Mouse (Mus musculus) CH12.LX (cell line): ENCODE data around the gene Tpst2. TPM values are rescaled to one million over a fixed set of nuclear protein-coding genes. Genes with fewer than 3 reads are reported as not detected.
A peak's percentile ranks its signal among the peaks of the same experiment; 100 is the strongest.

ENCODE experiments used
- DNase-seq: peaks from one replicate; pipeline ENCODE4 v3.0.0-alpha.2; 2013; ENCODE audit errors: extremely low read depth
- H3K27ac ChIP-seq: 2 replicates; pipeline ENCODE4 v1.5.1; 2012; ENCODE audit warnings: low read depth, mild to moderate bottlenecking, control low read depth, moderate library complexity; ENCODE audit not compliant: insufficient read depth
- H3K27me3 ChIP-seq: replicated peaks from 2 replicates; pipeline ENCODE3; 2012; ENCODE audit warnings: inconsistent platforms
- H3K36me3 ChIP-seq, 2 experiments: replicated peaks in 1 of 2; 2 replicates each; pipeline versions ENCODE3 to v1.6.1; 2012; ENCODE audit warnings: inconsistent platforms in 1 of 2, low read length in 1 of 2, mild to moderate bottlenecking in 1 of 2, mixed read lengths in 1 of 2, moderate library complexity in 1 of 2; ENCODE audit not compliant: control insufficient read depth in 1 of 2, insufficient read depth in 1 of 2
- H3K4me1 ChIP-seq, 2 experiments: 2 replicates each; pipeline ENCODE4 v1.6.1; 2012; ENCODE audit warnings: inconsistent platforms in 1 of 2, moderate library complexity in 1 of 2; ENCODE audit not compliant: insufficient read depth in 2 of 2, control insufficient read depth in 1 of 2
- H3K4me2 ChIP-seq: 2 replicates; pipeline ENCODE4 v1.6.1; 2012; ENCODE audit warnings: low read depth, mild to moderate bottlenecking, control low read depth; ENCODE audit not compliant: poor library complexity, insufficient read depth, severe bottlenecking
- H3K4me3 ChIP-seq, 3 experiments: fragments of 150-350 bp in 1 of 3; sonication (generic) in 1 of 3; replicated peaks in 1 of 3; 2 replicates each; pipeline versions ENCODE3 to v1.5.1; 2011 to 2012; ENCODE audit warnings: low read depth in 2 of 3, low read length in 2 of 3, mild to moderate bottlenecking in 2 of 3, moderate library complexity in 2 of 3, control low read depth in 1 of 3, improper control_type of control experiment in 1 of 3, inconsistent platforms in 1 of 3, mixed read lengths in 1 of 3; ENCODE audit not compliant: poor library complexity in 1 of 3
- H3K79me2 ChIP-seq: replicated peaks from 2 replicates; pipeline ENCODE4 v1.6.1; 2012; ENCODE audit warnings: mild to moderate bottlenecking, moderate library complexity; ENCODE audit not compliant: control insufficient read depth, poor library complexity, insufficient read depth, severe bottlenecking; ENCODE audit errors: extremely low read depth
- H3K9ac ChIP-seq: 2 replicates; pipeline ENCODE4 v1.6.1; 2012; ENCODE audit warnings: low read depth, mild to moderate bottlenecking, control low read depth, moderate library complexity; ENCODE audit not compliant: insufficient read depth
- H3K9me3 ChIP-seq: replicated peaks from 2 replicates; pipeline ENCODE3; 2012; ENCODE audit warnings: low read length, inconsistent platforms, mixed read lengths
- BHLHE40 ChIP-seq: IDR thresholded peaks from 2 replicates; pipeline ENCODE4 v1.6.1; 2011; ENCODE audit warnings: mild to moderate bottlenecking, low read depth, low read length, improper control_type of control experiment
- CHD1 ChIP-seq: IDR thresholded peaks from 2 replicates; pipeline ENCODE4 v1.6.1; 2012; ENCODE audit warnings: low read depth, low read length, improper control_type of control experiment, inconsistent platforms
- CHD2 ChIP-seq: IDR thresholded peaks from 2 replicates; pipeline ENCODE4 v1.6.1; 2011; ENCODE audit warnings: low read length, improper control_type of control experiment
- CTCF ChIP-seq, 2 experiments: IDR thresholded peaks in 1 of 2; conservative IDR thresholded peaks in 1 of 2; 2 replicates each; pipeline ENCODE4 v1.5.1; 2011 to 2012; ENCODE audit warnings: low read depth in 2 of 2, low read length in 2 of 2, improper control_type of control experiment in 1 of 2, inconsistent platforms in 1 of 2, mild to moderate bottlenecking in 1 of 2, moderate library complexity in 1 of 2
- E2F4 ChIP-seq: IDR thresholded peaks from 2 replicates; pipeline ENCODE4 v1.6.1; 2011; ENCODE audit warnings: low read depth, low read length, improper control_type of control experiment; ENCODE audit not compliant: insufficient replicate concordance
- ELF1 ChIP-seq: IDR thresholded peaks from 2 replicates; pipeline ENCODE4 v1.6.1; 2014; ENCODE audit warnings: low read depth, mild to moderate bottlenecking, inconsistent platforms, low read length, improper control_type of control experiment
- EP300 ChIP-seq: IDR thresholded peaks from 2 replicates; pipeline ENCODE4 v1.6.1; 2011; ENCODE audit warnings: low read length, improper control_type of control experiment
- ETS1 ChIP-seq: conservative IDR thresholded peaks from 2 replicates; pipeline ENCODE4 v1.6.1; 2012; ENCODE audit warnings: low read depth, mild to moderate bottlenecking, inconsistent platforms, low read length, improper control_type of control experiment, moderate library complexity
- HCFC1 ChIP-seq: IDR thresholded peaks from 2 replicates; pipeline ENCODE4 v1.6.1; 2012; ENCODE audit warnings: low read depth, mild to moderate bottlenecking, inconsistent platforms, low read length, improper control_type of control experiment
- IRF4 ChIP-seq: IDR thresholded peaks from 2 replicates; pipeline ENCODE4 v1.6.1; 2014; ENCODE audit warnings: low read depth, mild to moderate bottlenecking, inconsistent platforms, low read length, improper control_type of control experiment
- JUN ChIP-seq: IDR thresholded peaks from 2 replicates; pipeline ENCODE4 v1.6.1; 2011; ENCODE audit warnings: low read depth, mild to moderate bottlenecking, low read length, improper control_type of control experiment, moderate library complexity; ENCODE audit not compliant: insufficient read depth
- JUND ChIP-seq: conservative IDR thresholded peaks from 2 replicates; pipeline ENCODE4 v1.6.1; 2011; ENCODE audit warnings: low read depth, low read length, improper control_type of control experiment
- KAT2A ChIP-seq: IDR thresholded peaks from 2 replicates; pipeline ENCODE4 v1.6.1; 2012; ENCODE audit warnings: low read length, improper control_type of control experiment, inconsistent platforms; ENCODE audit not compliant: insufficient replicate concordance
- MAX ChIP-seq: IDR thresholded peaks from 2 replicates; pipeline ENCODE4 v1.6.1; 2011; ENCODE audit warnings: low read length, improper control_type of control experiment
- MEF2A ChIP-seq: IDR thresholded peaks from 2 replicates; pipeline ENCODE4 v1.6.1; 2014; ENCODE audit warnings: low read depth, mild to moderate bottlenecking, inconsistent platforms, low read length, improper control_type of control experiment, borderline replicate concordance
- MXI1 ChIP-seq: IDR thresholded peaks from 2 replicates; pipeline ENCODE4 v1.6.1; 2011; ENCODE audit warnings: mild to moderate bottlenecking, low read depth, low read length, improper control_type of control experiment
- MYC ChIP-seq: IDR thresholded peaks from 2 replicates; pipeline ENCODE4 v1.6.1; 2011; ENCODE audit warnings: low read depth, mild to moderate bottlenecking, improper control_type of control experiment, low read length
- NELFE ChIP-seq: IDR thresholded peaks from 2 replicates; pipeline ENCODE4 v1.6.1; 2011; ENCODE audit warnings: low read depth, low read length, improper control_type of control experiment
- PAX5 ChIP-seq: IDR thresholded peaks from 2 replicates; pipeline ENCODE4 v1.6.1; 2012; ENCODE audit warnings: low read length, inconsistent platforms, mixed read lengths
- TCF12 ChIP-seq: IDR thresholded peaks from 2 replicates; pipeline ENCODE4 v1.6.1; 2014; ENCODE audit warnings: low read depth, mild to moderate bottlenecking, inconsistent platforms, low read length, improper control_type of control experiment
- USF1 ChIP-seq: IDR thresholded peaks from 2 replicates; pipeline ENCODE4 v1.6.1; 2014; ENCODE audit warnings: low read depth, mild to moderate bottlenecking, inconsistent platforms, low read length, improper control_type of control experiment
- USF2 ChIP-seq: conservative IDR thresholded peaks from 2 replicates; pipeline ENCODE4 v1.6.1; 2011; ENCODE audit warnings: low read depth, low read length, improper control_type of control experiment
- ZC3H11A ChIP-seq: IDR thresholded peaks from 2 replicates; pipeline ENCODE4 v1.6.1; 2012; ENCODE audit warnings: low read depth, mild to moderate bottlenecking, inconsistent platforms, low read length, improper control_type of control experiment
- ZKSCAN1 ChIP-seq: IDR thresholded peaks from 2 replicates; pipeline ENCODE4 v1.6.1; 2012; ENCODE audit warnings: low read depth, inconsistent platforms, low read length, improper control_type of control experiment, borderline replicate concordance
- ZMIZ1 ChIP-seq: IDR thresholded peaks from 2 replicates; pipeline ENCODE4 v1.6.1; 2012; ENCODE audit warnings: low read depth, mild to moderate bottlenecking, inconsistent platforms, low read length, improper control_type of control experiment
- ZNF384 ChIP-seq: IDR thresholded peaks from 2 replicates; pipeline ENCODE4 v1.6.1; 2012; ENCODE audit warnings: low read depth, low read length, improper control_type of control experiment, inconsistent platforms
- dilution Hi-C: fragments of 300-500 bp; cut with MboI; formaldehyde crosslinking; loops from 2 replicates; pipeline ENCODE4 v1.14.3; 2020; ENCODE audit warnings: low sequenced_read_pairs; ENCODE audit not compliant: extremely low pct_unique_long_range_greater_than_20kb, extremely low pct_ligation_motif_present
- in situ Hi-C: fragments of 300-500 bp; cut with MboI; formaldehyde crosslinking; loops from 3 replicates; pipeline ENCODE4 v1.14.3; 2019; ENCODE audit warnings: low sequenced_read_pairs, low pct_ligation_motif_present, low pct_unique_long_range_greater_than_20kb, mixed read lengths
- polyA plus RNA-seq: library from polyadenylated mRNA; unstranded; fragments of >175 nt; gene quantifications from 2 replicates; pipeline ENCODE4 v1.2.1, GENCODE M21; 2012; ENCODE audit warnings: low read depth; ENCODE audit not compliant: insufficient read length
- total RNA-seq, 2 experiments: library from RNA; depleted of rRNA; stranded (reverse); fragments of 300-350 nt in 1 of 2; fragments of >200 nt in 1 of 2; gene quantifications; 2 replicates each; pipeline ENCODE4 v1.2.3; 2012 to 2014

The Tpst2 gene
- total and polyA plus RNA-seq, 3 experiments = 12.6 to 20.7 (median 15.6) TPM

GRCm38 (mm10) chr5:112286608-112286983 is 10.1 kb downstream of the Tpst2 start:
- dilution Hi-C loops (no loop called here), in situ Hi-C loops (no loop called here)
- H3K27me3 ChIP-seq = no peaks in the 10 kb centered on the region
- H3K36me3 ChIP-seq = peaks cover 0 to 22% of the 10 kb centered on the region in 2 experiments
- no peak for TF ChIP-seq ZMIZ1
- TF ChIP-seq CHD2 = 0 out of 2 replicates have a peak, but pooled peaks have one; percentile 16
- TF ChIP-seq E2F4 = no peak
- no peaks in the 10 kb centered on the region for H3K9me3 ChIP-seq
- DNase-seq = peak; percentile 50
- H3K27ac ChIP-seq = no peak overlapping the region
- peak overlapping the region; percentile 44 for H3K4me2 ChIP-seq
- no peak overlapping the region for H3K9ac ChIP-seq
- H3K4me3 ChIP-seq = no peak overlapping the region
- peaks cover 25 to 64% of the 10 kb centered on the region in 2 experiments for H3K4me1 ChIP-seq
- H3K79me2 ChIP-seq = no peaks in the 10 kb centered on the region

DNA sequence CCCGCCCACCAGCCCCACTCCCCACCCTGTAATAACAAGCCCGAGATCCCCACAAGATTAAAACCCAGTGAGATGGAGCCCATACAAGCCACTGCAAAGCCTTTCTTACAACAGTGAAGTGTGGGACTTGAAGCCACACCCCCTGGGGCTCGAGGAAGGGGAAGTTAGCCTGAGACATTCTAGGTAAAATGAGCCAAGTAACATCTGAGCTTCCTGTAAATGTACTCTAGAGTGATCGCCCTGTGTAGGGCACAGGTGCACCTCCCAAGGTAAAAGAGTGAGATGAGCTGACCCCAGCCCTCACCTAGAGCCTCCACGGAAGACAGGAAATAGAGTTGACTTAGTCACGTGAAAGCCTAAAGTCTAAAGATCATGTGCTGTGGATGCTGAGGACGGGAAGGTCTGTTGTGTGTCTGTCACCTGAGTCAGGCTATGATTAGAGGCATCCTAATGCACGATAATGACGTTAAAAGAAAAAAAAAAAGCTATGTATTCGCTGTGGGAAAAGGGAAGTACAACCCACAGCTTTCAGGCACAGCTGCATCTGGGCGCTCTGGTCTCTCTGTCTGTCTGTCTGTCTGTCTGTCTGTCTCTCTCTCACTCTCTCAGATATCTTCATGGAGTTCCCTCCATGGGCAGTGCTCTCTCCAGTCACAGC is 10.6 kb downstream of the Tpst2 start:
- H3K27ac ChIP-seq = peak overlapping the region; percentile 17; the same call in 1 of the 2 replicates
- H3K4me3 ChIP-seq = no peak overlapping the region
- dilution Hi-C loops = no loop called here

More for the DNA sequence above, 10.6 kb downstream of the Tpst2 start:
- peaks cover 0 to 22% of the 10 kb centered on the region in 2 experiments for H3K36me3 ChIP-seq
- H3K79me2 ChIP-seq = no peaks in the 10 kb centered on the region
- peaks cover 25 to 69% of the 10 kb centered on the region in 2 experiments for H3K4me1 ChIP-seq
- no peaks in the 10 kb centered on the region for H3K27me3 ChIP-seq
- H3K4me2 ChIP-seq = peak overlapping the region; percentile 44
- H3K9me3 ChIP-seq = no peaks in the 10 kb centered on the region
- no peak overlapping the region for H3K9ac ChIP-seq
- peak; percentile 93 for TF ChIP-seq BHLHE40
- no peak for TF ChIP-seq ZC3H11A
- peak; percentile 53 for TF ChIP-seq ELF1
- 0 out of 2 replicates have a peak, but pooled peaks have one; percentile 16 for TF ChIP-seq IRF4
- no peak for TF ChIP-seq NELFE
- TF ChIP-seq USF1 = 0 out of 2 replicates have a peak, but pooled peaks have one; percentile 2
- TF ChIP-seq TCF12 = peak; percentile 24; the same call in 1 of the 2 replicates
- peak; percentile 53 for TF ChIP-seq ETS1
- TF ChIP-seq KAT2A = no peak
- TF ChIP-seq CHD2 = no peak
- peak; percentile 92 for TF ChIP-seq ZNF384
- TF ChIP-seq JUN = no peak
- no peak for TF ChIP-seq CHD1
- TF ChIP-seq MAX = peak; percentile 58; the same call in 1 of the 2 replicates
- TF ChIP-seq JUND = no peak
- no peak for TF ChIP-seq MEF2A
- no peak for TF ChIP-seq PAX5
- TF ChIP-seq CTCF (conservative IDR thresholded peaks at IDR 0.05 in 1 of 2, IDR thresholded peaks at IDR 0.05 in 1 of 2; ENCODE audit: low read depth in 2 of 2, low read length in 2 of 2) = no peak
- TF ChIP-seq EP300 = peak; percentile 64
- TF ChIP-seq ZMIZ1 = no peak
- TF ChIP-seq MXI1 = no peak; the same call in 1 of the 2 replicates
- no peak for TF ChIP-seq ZKSCAN1
- no peak for TF ChIP-seq MYC
- TF ChIP-seq HCFC1 = no peak
- no peak for TF ChIP-seq USF2
- TF ChIP-seq, all 38 proteins: peak for 9
- in situ Hi-C loops = no loop called here
- DNase-seq = peak; percentile 75
